Comparison of ENCODE assay signal across 19 mouse cellular contexts in genomic region chr7:30297266-30297665, GRCm38 (mm10). TPM values are rescaled to one million over a fixed set of nuclear protein-coding genes. Genes with fewer than 3 reads are reported as not detected.
"Had no signal": no experiment of that assay in that cellular context is flagged by ENCODE, and none has a peak within 500 bp of the region (broad histone marks: within the 10 kb centered on the region; RNA-seq: fewer than 3 reads in every experiment).

No protein-coding gene starts in this region.

- H3K27me3 ChIP-seq: kidney, embryonic 15.5 days; midbrain, embryonic 13.5 days; neural tube, embryonic 13.5 days; stomach, embryonic 15.5 days had no signal

- H3K4me3 ChIP-seq: kidney, embryonic 15.5 days; left cerebral cortex, adult 2 months; liver, embryonic 13.5 days; midbrain, embryonic 13.5 days; myocyte; neural tube, embryonic 13.5 days; stomach, embryonic 15.5 days had no signal

- H3K9me3 ChIP-seq: kidney, embryonic 15.5 days; liver, embryonic 13.5 days; midbrain, embryonic 13.5 days; neural tube, embryonic 13.5 days; stomach, embryonic 15.5 days had no signal

- DNase-seq: kidney, postnatal 10 days; kidney, postnatal 36 days; layer of hippocampus, postnatal 36 days; liver, embryonic 13.5 days; lung, adult 2 months; lung, postnatal 14 days; lung, postnatal 4 days; retina, postnatal 1 day; right cerebral cortex, postnatal 25 days; spleen, adult 18-20 months; thymus, postnatal 25 days had no signal

- ATAC-seq: midbrain, embryonic 13.5 days; midbrain, embryonic 16.5 days had no signal

- H3K36me3 ChIP-seq: liver, embryonic 13.5 days had no signal

- H3K4me1 ChIP-seq: liver, embryonic 13.5 days had no signal

RNA-seq across cellular contexts. Expression of gene Thap8, which starts 17.4 kb away (rescaled TPM):
- polyA plus RNA-seq: liver, adult 2 months had no signal
